Mouse (Mus musculus) CH12.LX (cell line): ENCODE measurements at regions not wholly inside any gene's neighbourhood (a gene's known extent, or its start where the extent isn't known, plus 50 kb on each side); places are given as distances from the start of the nearest gene placed in this dataset.

ENCODE experiments used
- CTCF ChIP-seq, 2 experiments: IDR thresholded peaks in 1 of 2; conservative IDR thresholded peaks in 1 of 2; 2 replicates each; pipeline ENCODE4 v1.5.1; 2011 to 2012; ENCODE audit warnings: low read depth in 2 of 2, low read length in 2 of 2, improper control_type of control experiment in 1 of 2, inconsistent platforms in 1 of 2, mild to moderate bottlenecking in 1 of 2, moderate library complexity in 1 of 2
- GABPA ChIP-seq: IDR thresholded peaks from 2 replicates; pipeline ENCODE4 v1.6.1; 2012; ENCODE audit warnings: low read depth, low read length, improper control_type of control experiment, inconsistent platforms; ENCODE audit not compliant: insufficient replicate concordance
- JUND ChIP-seq: conservative IDR thresholded peaks from 2 replicates; pipeline ENCODE4 v1.6.1; 2011; ENCODE audit warnings: low read depth, low read length, improper control_type of control experiment
- MYC ChIP-seq: IDR thresholded peaks from 2 replicates; pipeline ENCODE4 v1.6.1; 2011; ENCODE audit warnings: low read depth, mild to moderate bottlenecking, improper control_type of control experiment, low read length
- NELFE ChIP-seq: IDR thresholded peaks from 2 replicates; pipeline ENCODE4 v1.6.1; 2011; ENCODE audit warnings: low read depth, low read length, improper control_type of control experiment
- POLR2A ChIP-seq: IDR thresholded peaks from 2 replicates; pipeline ENCODE4 v1.6.1; 2011; ENCODE audit warnings: low read depth, mild to moderate bottlenecking, improper control_type of control experiment, low read length
- TBP ChIP-seq: conservative IDR thresholded peaks from 2 replicates; pipeline ENCODE4 v1.6.1; 2011; ENCODE audit warnings: low read depth, low read length, improper control_type of control experiment
- USF2 ChIP-seq: conservative IDR thresholded peaks from 2 replicates; pipeline ENCODE4 v1.6.1; 2011; ENCODE audit warnings: low read depth, low read length, improper control_type of control experiment

- no peak for TF ChIP-seq MYC
- no peak for TF ChIP-seq NELFE
- no peak for TF ChIP-seq POLR2A
- TF ChIP-seq JUND, result no peak
- TF ChIP-seq USF2, result no peak
- TF ChIP-seq CTCF (conservative IDR thresholded peaks at IDR 0.05 in 1 of 2, IDR thresholded peaks at IDR 0.05 in 1 of 2; ENCODE audit: low read depth in 2 of 2, low read length in 2 of 2), result no peak
- no peak for TF ChIP-seq TBP
- no peak for TF ChIP-seq GABPA
Observed at GRCm38 (mm10) chr17:4786524-4786923, 207.6 kb upstream of the Arid1b start.
